Mouse (Mus musculus) MEL (cell line): Measurements from ENCODE around the gene Hrh1. TPM values are rescaled to one million over a fixed set of nuclear protein-coding genes. Genes with fewer than 3 reads are reported as not detected.

Experiments used
- DNase-seq: peaks from one replicate; pipeline ENCODE4 v3.0.0; 2011; ENCODE audit warnings: low read depth, low spot score
- H3K27ac ChIP-seq: 2 replicates; pipeline ENCODE4 v1.5.1; 2012; ENCODE audit warnings: low read depth, mild to moderate bottlenecking, control low read depth, low read length, moderate library complexity; ENCODE audit not compliant: control insufficient read depth
- H3K27me3 ChIP-seq, 2 experiments: fragments of 150-350 bp in 1 of 2; sonication (generic) in 1 of 2; 2 replicates each; pipeline ENCODE4 v1.6.1; 2012; ENCODE audit warnings: low read length in 2 of 2, mild to moderate bottlenecking in 2 of 2, improper control_type of control experiment in 1 of 2, moderate library complexity in 1 of 2; ENCODE audit not compliant: insufficient read depth in 2 of 2, control insufficient read depth in 1 of 2
- H3K36me3 ChIP-seq, 2 experiments: 2 replicates each; pipeline ENCODE4 v1.6.1; 2012 to 2014; ENCODE audit warnings: low read length in 2 of 2, improper control_type of control experiment in 1 of 2, inconsistent platforms in 1 of 2, mild to moderate bottlenecking in 1 of 2; ENCODE audit not compliant: insufficient read depth in 2 of 2, control insufficient read depth in 1 of 2
- H3K4me1 ChIP-seq, 2 experiments: fragments of 150-350 bp in 1 of 2; sonication (generic) in 1 of 2; 2 replicates each; pipeline ENCODE4 v1.6.1; 2012; ENCODE audit warnings: low read length in 2 of 2, improper control_type of control experiment in 1 of 2, mild to moderate bottlenecking in 1 of 2; ENCODE audit not compliant: insufficient read depth in 2 of 2, control insufficient read depth in 1 of 2
- H3K4me3 ChIP-seq, 2 experiments: fragments of 150-350 bp in 1 of 2; sonication (generic) in 1 of 2; 2 replicates each; pipeline ENCODE4 v1.5.1; 2012; ENCODE audit warnings: low read depth in 2 of 2, low read length in 2 of 2, mild to moderate bottlenecking in 2 of 2, moderate library complexity in 2 of 2, control low read depth in 1 of 2, improper control_type of control experiment in 1 of 2; ENCODE audit not compliant: control insufficient read depth in 1 of 2, insufficient read depth in 1 of 2
- H3K79me2 ChIP-seq: 2 replicates; pipeline ENCODE4 v1.6.1; 2012; ENCODE audit warnings: mild to moderate bottlenecking, low read length, moderate library complexity; ENCODE audit not compliant: control insufficient read depth, poor library complexity, insufficient read depth
- H3K9ac ChIP-seq: 2 replicates; pipeline ENCODE4 v1.6.1; 2012; ENCODE audit warnings: low read depth, mild to moderate bottlenecking, control low read depth, low read length, moderate library complexity; ENCODE audit not compliant: control insufficient read depth, poor library complexity, severe bottlenecking
- H3K9me3 ChIP-seq: fragments of 150-350 bp; sonication (generic); replicated peaks from 2 replicates; pipeline ENCODE4 v1.6.1; 2012; ENCODE audit warnings: mild to moderate bottlenecking, low read length, improper control_type of control experiment, moderate library complexity; ENCODE audit not compliant: insufficient read depth
- CHD1 ChIP-seq: IDR thresholded peaks from 2 replicates; pipeline ENCODE4 v1.6.1; 2012; ENCODE audit warnings: low read depth, mild to moderate bottlenecking, inconsistent platforms, low read length, improper control_type of control experiment
- E2F4 ChIP-seq: IDR thresholded peaks from 2 replicates; pipeline ENCODE4 v1.6.1; 2011; ENCODE audit warnings: low read depth, low read length, improper control_type of control experiment, borderline replicate concordance
- GATA1 ChIP-seq: IDR thresholded peaks from 2 replicates; pipeline ENCODE4 v1.6.1; 2011; ENCODE audit warnings: low read depth, low read length, improper control_type of control experiment
- HCFC1 ChIP-seq: IDR thresholded peaks from 2 replicates; pipeline ENCODE4 v1.6.1; 2012; ENCODE audit warnings: low read depth, mild to moderate bottlenecking, inconsistent platforms, low read length, improper control_type of control experiment, moderate library complexity
- MAFK ChIP-seq: IDR thresholded peaks from 2 replicates; pipeline ENCODE4 v1.6.1; 2011; ENCODE audit warnings: low read depth, mild to moderate bottlenecking, low read length, improper control_type of control experiment, borderline replicate concordance
- MAX ChIP-seq: IDR thresholded peaks from 2 replicates; pipeline ENCODE4 v1.6.1; 2011; ENCODE audit warnings: low read length, improper control_type of control experiment
- MAZ ChIP-seq: IDR thresholded peaks from 2 replicates; pipeline ENCODE4 v1.6.1; 2012; ENCODE audit warnings: low read depth, mild to moderate bottlenecking, inconsistent platforms, low read length, improper control_type of control experiment
- MXI1 ChIP-seq: IDR thresholded peaks from 2 replicates; pipeline ENCODE4 v1.6.1; 2011; ENCODE audit warnings: mild to moderate bottlenecking, low read depth, low read length, improper control_type of control experiment
- MYB ChIP-seq: IDR thresholded peaks from 2 replicates; pipeline ENCODE4 v1.6.1; 2011; ENCODE audit warnings: mild to moderate bottlenecking, low read depth, low read length, improper control_type of control experiment
- MYC ChIP-seq: IDR thresholded peaks from 2 replicates; pipeline ENCODE4 v1.6.1; 2011; ENCODE audit warnings: low read depth, mild to moderate bottlenecking, low read length, improper control_type of control experiment, moderate library complexity
- NRF1 ChIP-seq: IDR thresholded peaks from 2 replicates; pipeline ENCODE4 v1.6.1; 2014; ENCODE audit warnings: low read depth, mild to moderate bottlenecking, inconsistent platforms, low read length, improper control_type of control experiment, moderate library complexity; ENCODE audit not compliant: poor library complexity, insufficient read depth, severe bottlenecking
- POLR2A ChIP-seq, 2 experiments: IDR thresholded peaks; 2 replicates each; pipeline ENCODE4 v1.6.1; 2011 to 2012; ENCODE audit warnings: low read length in 2 of 2, mild to moderate bottlenecking in 2 of 2, control low read depth in 1 of 2, improper control_type of control experiment in 1 of 2, low read depth in 1 of 2, moderate library complexity in 1 of 2; ENCODE audit not compliant: control insufficient read depth in 1 of 2, insufficient read depth in 1 of 2, poor library complexity in 1 of 2
- POLR2AphosphoS2 ChIP-seq: IDR thresholded peaks from 2 replicates; pipeline ENCODE4 v1.6.1; 2011; ENCODE audit warnings: low read length, improper control_type of control experiment
- RCOR1 ChIP-seq: IDR thresholded peaks from 2 replicates; pipeline ENCODE4 v1.6.1; 2012; ENCODE audit warnings: low read depth, mild to moderate bottlenecking, inconsistent platforms, low read length, improper control_type of control experiment
- SIN3A ChIP-seq: IDR thresholded peaks from 2 replicates; pipeline ENCODE4 v1.6.1; 2012; ENCODE audit warnings: low read length, improper control_type of control experiment, inconsistent platforms
- SMC3 ChIP-seq: IDR thresholded peaks from 2 replicates; pipeline ENCODE4 v1.6.1; 2011; ENCODE audit warnings: low read depth, low read length, improper control_type of control experiment
- TAL1 ChIP-seq: IDR thresholded peaks from 2 replicates; pipeline ENCODE4 v1.6.1; 2012; ENCODE audit warnings: mild to moderate bottlenecking, inconsistent platforms, low read length, moderate library complexity, mixed read lengths
- TCF12 ChIP-seq: IDR thresholded peaks from 2 replicates; pipeline ENCODE4 v1.6.1; 2014; ENCODE audit warnings: low read depth, mild to moderate bottlenecking, inconsistent platforms, low read length, improper control_type of control experiment, moderate library complexity
- UBTF ChIP-seq: IDR thresholded peaks from 2 replicates; pipeline ENCODE4 v1.6.1; 2012; ENCODE audit warnings: low read depth, mild to moderate bottlenecking, inconsistent platforms, low read length, improper control_type of control experiment, moderate library complexity, borderline replicate concordance; ENCODE audit not compliant: insufficient read depth
- USF1 ChIP-seq: IDR thresholded peaks from 2 replicates; pipeline ENCODE4 v1.6.1; 2014; ENCODE audit warnings: low read depth, mild to moderate bottlenecking, inconsistent platforms, low read length, improper control_type of control experiment, moderate library complexity
- ZNF384 ChIP-seq: IDR thresholded peaks from 2 replicates; pipeline ENCODE4 v1.6.1; 2012; ENCODE audit warnings: low read depth, mild to moderate bottlenecking, inconsistent platforms, low read length, improper control_type of control experiment
- polyA plus RNA-seq, 2 experiments: library from polyadenylated mRNA; stranded (reverse) in 1 of 2; unstranded in 1 of 2; fragments of >175 nt in 1 of 2; fragments of >200 nt in 1 of 2; gene quantifications; 2 replicates each; pipeline versions ENCODE4 v1.2.1 to v1.2.4; 2012; ENCODE audit warnings: low replicate concordance in 2 of 2, low read depth in 1 of 2; ENCODE audit not compliant: insufficient read length in 2 of 2, insufficient read depth in 1 of 2, missing spikeins in 1 of 2
- total RNA-seq: library from RNA; depleted of rRNA; stranded (reverse); fragments of 300-350 nt; gene quantifications from 2 replicates; pipeline ENCODE4 v1.2.3, GENCODE M21; 2012

Hrh1 gene
- total and polyA plus RNA-seq, 3 experiments: not detected

GRCm38 (mm10) chr6:114368196-114368595 lies 29.5 kb upstream of the Hrh1 start:
- no peak for TF ChIP-seq MXI1
- TF ChIP-seq POLR2A (IDR thresholded peaks at IDR 0.05; ENCODE audit: control insufficient read depth in 1 of 2, insufficient read depth in 1 of 2, low read depth in 1 of 2, low read length in 2 of 2, poor library complexity in 1 of 2): no peak
- TF ChIP-seq E2F4: no peak
- no peak for TF ChIP-seq TAL1
- no peak for TF ChIP-seq RCOR1
- TF ChIP-seq SMC3: no peak
- no peak for TF ChIP-seq MYC
- TF ChIP-seq MAFK: no peak
- no peaks in the 10 kb centered on the region for H3K4me1 ChIP-seq
- no peak overlapping the region for H3K9ac ChIP-seq
- no peak for DNase-seq
- no peaks in the 10 kb centered on the region for H3K36me3 ChIP-seq
- H3K27ac ChIP-seq: no peak overlapping the region
- H3K27me3 ChIP-seq: no peaks in the 10 kb centered on the region
- H3K9me3 ChIP-seq: no peaks in the 10 kb centered on the region
- H3K4me3 ChIP-seq: no peak overlapping the region
- no peaks in the 10 kb centered on the region for H3K79me2 ChIP-seq

GRCm38 (mm10) chr6:114372741-114373140 lies 25.0 kb upstream of the Hrh1 start:
- H3K27me3 ChIP-seq: no peaks in the 10 kb centered on the region
- no peak overlapping the region for H3K4me3 ChIP-seq
- no peaks in the 10 kb centered on the region for H3K4me1 ChIP-seq
- TF ChIP-seq MAFK: no peak
- TF ChIP-seq, all 39 proteins: peak for 0
- H3K36me3 ChIP-seq: no peaks in the 10 kb centered on the region
- H3K79me2 ChIP-seq: no peaks in the 10 kb centered on the region
- H3K9me3 ChIP-seq: no peaks in the 10 kb centered on the region
- H3K27ac ChIP-seq: no peak overlapping the region
- no peak overlapping the region for H3K9ac ChIP-seq
- DNase-seq: no peak

- H3K4me1 ChIP-seq: no peaks in the 10 kb centered on the region
- H3K9ac ChIP-seq: no peak overlapping the region
- DNase-seq: no peak
- H3K27me3 ChIP-seq: no peaks in the 10 kb centered on the region
- H3K79me2 ChIP-seq: no peaks in the 10 kb centered on the region
- no peaks in the 10 kb centered on the region for H3K9me3 ChIP-seq
- TF ChIP-seq MYB (no peak), ZNF384 (no peak), MAZ (no peak), UBTF (no peak), HCFC1 (no peak), GATA1 (no peak), SIN3A (no peak), MAX (no peak), POLR2AphosphoS2 (no peak), CHD1 (no peak), TCF12 (no peak), USF1 (no peak), NRF1 (no peak), E2F4 (no peak)
- H3K36me3 ChIP-seq: no peaks in the 10 kb centered on the region
- no peak overlapping the region for H3K27ac ChIP-seq
- H3K4me3 ChIP-seq: no peak overlapping the region
Measured at GRCm38 (mm10) chr6:114380872-114381271, 16.9 kb upstream of the Hrh1 start.
